Mouse (Mus musculus) left cerebral cortex, adult 18-20 months (tissue): Measurements from ENCODE around the gene Pigo. TPM values are rescaled to one million over a fixed set of nuclear protein-coding genes. Genes with fewer than 3 reads are reported as not detected.

ENCODE experiments used
- DNase-seq, 2 experiments: peaks; one replicate each; pipeline ENCODE4 v3.0.0; 2021 to 2022; ENCODE audit warnings: low spot score in 2 of 2, mixed read lengths in 1 of 2
- long read RNA-seq, 2 experiments: library from polyadenylated mRNA; stranded (forward); transcript quantifications; one replicate each; pipeline ENCODE4 v2.0.0; 2021
- total RNA-seq, 2 experiments: library from RNA; stranded (reverse); gene quantifications; 2 replicates each; pipeline ENCODE4 v1.2.3; 2021

Pigo gene
- total RNA-seq: 10 to 100 TPM; 24.1 to 25.4 TPM
- long read RNA-seq, experiment 1, full-length matches to known transcripts: 5 of 34 reads
- long read RNA-seq, experiment 1, partial matches to known transcripts: 7 of 34 reads
- long read RNA-seq, experiment 1, other reads (novel, unspliced or antisense): 22 of 34 reads
- long read RNA-seq, experiment 2, full-length matches to known transcripts: 2 of 23 reads
- long read RNA-seq, experiment 2, partial matches to known transcripts: 9 of 23 reads
- long read RNA-seq, experiment 2, other reads (novel, unspliced or antisense): 12 of 23 reads

DNA sequence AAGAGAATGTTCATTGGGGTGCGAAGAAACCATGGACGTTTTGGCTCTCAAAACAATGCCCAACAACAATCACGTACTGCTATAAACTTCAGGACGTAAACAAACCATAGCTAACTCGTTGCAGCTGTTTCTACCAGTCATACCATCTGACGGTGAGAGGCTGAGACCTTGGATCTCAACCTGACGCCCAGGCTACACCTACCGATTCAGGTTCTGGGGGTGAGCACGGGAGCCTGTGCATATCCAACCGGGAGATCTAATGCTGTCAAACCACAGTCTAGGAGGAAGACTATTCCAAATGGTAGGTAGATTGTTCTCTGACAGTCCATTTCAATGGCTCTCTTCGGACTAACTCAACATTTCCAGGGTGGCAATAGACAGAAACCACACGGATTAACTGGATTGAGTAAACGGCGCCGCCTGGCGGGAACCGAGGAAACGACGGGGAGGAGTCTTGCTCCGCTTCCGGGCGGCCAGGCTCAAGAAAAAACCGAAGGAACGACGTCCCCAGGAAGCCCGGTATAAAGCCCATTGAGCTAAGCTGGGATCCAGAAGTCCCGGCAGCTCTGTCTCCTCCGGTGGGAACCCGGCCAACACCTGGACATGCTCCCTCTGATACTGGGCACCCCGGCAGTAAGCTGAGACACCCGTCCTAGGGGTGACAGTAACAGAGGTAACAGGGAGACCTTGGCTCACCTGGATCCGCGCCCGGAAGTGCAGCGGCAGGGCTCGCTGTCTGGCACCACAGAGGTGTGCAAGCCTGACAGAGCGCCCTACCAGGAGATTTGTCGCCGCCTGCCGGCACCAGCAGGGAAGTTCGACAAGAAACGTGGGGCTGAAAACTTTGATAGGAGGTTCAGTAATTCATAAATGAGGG is at the start of gene Pigo:
TSS of gene Pigo (minus strand) at position 736 of the 877 bp plus-strand sequence.
- DNase-seq: peak; percentile 94 to 95

GRCm38 (mm10) chr4:43074923-43075322 is 49.3 kb upstream of the Pigo start:
- DNase-seq: no peak

DNA sequence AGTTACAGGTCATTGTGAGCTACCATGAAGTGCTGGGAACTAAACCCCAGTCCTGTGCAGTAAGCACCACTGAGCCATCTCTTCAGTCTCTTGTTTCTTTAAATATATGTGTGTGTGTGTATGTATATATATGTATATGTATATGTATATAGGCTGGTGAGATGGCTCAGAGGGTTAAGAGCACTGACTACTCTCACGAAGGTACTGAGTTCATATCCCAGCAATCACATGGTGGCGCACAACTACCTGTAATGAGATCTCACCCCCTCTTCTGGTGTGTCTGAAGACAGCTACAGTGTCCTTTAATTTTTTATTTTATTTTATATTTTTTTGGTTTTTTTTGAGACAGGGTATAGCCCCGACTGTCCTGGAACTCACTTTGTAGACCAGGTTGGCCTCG is 39.9 kb upstream of the Pigo start:
- no peak for DNase-seq

DNA sequence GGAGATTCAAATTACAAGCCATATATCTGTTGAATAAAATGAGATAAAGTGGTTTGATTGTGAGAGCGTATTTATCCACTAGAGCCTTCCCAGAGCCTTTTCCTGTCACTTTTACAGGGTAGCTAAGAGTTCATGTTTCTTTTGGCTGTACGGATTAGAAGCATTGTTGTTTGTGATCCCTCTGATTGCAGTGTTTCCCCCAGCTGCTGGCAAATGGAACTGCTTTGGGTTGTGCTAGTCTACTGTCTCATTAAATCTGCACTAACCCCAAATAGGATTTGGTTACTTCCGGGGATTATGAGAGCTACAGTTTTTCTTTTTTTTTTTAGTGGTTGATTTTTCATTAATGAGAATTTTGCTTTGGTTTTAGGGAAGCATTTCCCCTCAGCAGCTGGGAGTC is 34.7 kb upstream of the Pigo start:
- DNase-seq: no peak

- no peak for DNase-seq
Measured at GRCm38 (mm10) chr4:43059697-43060096, 34.1 kb upstream of the Pigo start.

GRCm38 (mm10) chr4:43058753-43059654 is 33.4 kb upstream of the Pigo start, which contains the start of gene Unc13b:
Unc13b (plus strand) TSS chr4:43058953.
- peak; percentile 82 to 84 for DNase-seq

GRCm38 (mm10) chr4:43058392-43058752 is 32.8 kb upstream of the Pigo start:
- no peak for DNase-seq

DNA sequence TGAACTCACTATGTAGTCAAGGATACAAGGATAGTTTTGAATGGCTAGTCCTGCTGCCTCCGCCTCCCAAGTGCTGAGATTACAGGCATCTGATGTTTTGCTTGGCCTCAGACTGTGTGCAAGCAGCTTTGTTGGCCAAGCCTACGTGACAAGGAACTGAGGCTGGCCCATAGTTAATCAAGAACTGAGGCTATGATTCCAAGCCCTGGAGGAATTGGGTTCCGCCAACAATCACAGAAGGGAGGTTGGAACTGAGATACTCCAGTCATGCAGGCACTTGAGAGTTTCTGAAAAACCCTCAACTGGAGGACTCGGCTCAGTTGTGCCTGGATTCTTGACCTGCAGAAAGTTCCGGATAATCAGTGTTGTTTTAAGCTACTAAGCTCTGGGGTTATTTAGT is 32.0 kb upstream of the Pigo start:
- DNase-seq: no peak

- DNase-seq: no peak
Measured at GRCm38 (mm10) chr4:43052627-43053026, 27.0 kb upstream of the Pigo start.

- DNase-seq: peak; percentile 71 to 72
Measured at GRCm38 (mm10) chr4:43047231-43047630, 21.6 kb upstream of the Pigo start.

- DNase-seq: no peak
Measured at GRCm38 (mm10) chr4:43046607-43047006, 21.0 kb upstream of the Pigo start.

GRCm38 (mm10) chr4:43045659-43046302 is 20.2 kb upstream of the Pigo start, which contains the start of gene Fam214b:
Fam214b (minus strand) TSS chr4:43046220.
- DNase-seq: peak; percentile 91 to 93

- DNase-seq: no peak
Measured at GRCm38 (mm10) chr4:43045285-43045658, 19.7 kb upstream of the Pigo start.

- DNase-seq: no peak
Measured at GRCm38 (mm10) chr4:43044673-43045072, 19.1 kb upstream of the Pigo start.

- peak in 1 of 2 experiments; percentile 38 for DNase-seq
Measured at GRCm38 (mm10) chr4:43043644-43044357, 18.2 kb upstream of the Pigo start.

GRCm38 (mm10) chr4:43040881-43041547 is 15.4 kb upstream of the Pigo start:
- no peak for DNase-seq

- peak; percentile 89 to 95 for DNase-seq
Measured at GRCm38 (mm10) chr4:43040114-43040572, 14.5 kb upstream of the Pigo start.

DNA sequence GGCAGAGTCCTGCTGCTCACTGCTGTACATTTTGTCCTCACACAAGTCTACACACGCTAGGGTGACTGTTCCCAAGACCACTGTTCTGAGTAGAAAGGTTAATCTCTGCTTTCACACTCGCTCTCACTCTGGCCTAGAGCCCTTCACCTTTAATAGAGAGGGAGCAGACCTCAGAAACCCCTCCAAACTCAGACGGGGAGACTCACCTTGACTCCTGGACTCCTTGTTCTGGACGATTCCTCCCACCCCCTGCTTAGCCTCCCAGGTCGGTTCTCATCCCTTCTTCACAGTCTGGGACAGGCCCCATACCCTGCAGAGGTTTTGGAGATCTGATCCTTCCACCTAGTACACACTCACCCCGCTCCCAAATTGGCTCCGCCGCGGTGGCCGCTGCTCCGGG is 14.0 kb upstream of the Pigo start:
- no peak for DNase-seq
